Mouse (Mus musculus) spleen, postnatal 14 days (tissue): ENCODE results near the gene 2310007B03Rik.

Experiments
- DNase-seq, 2 experiments: peaks; one replicate each; pipeline ENCODE4 v3.0.0; 2021 to 2022; ENCODE audit warnings: low spot score in 2 of 2

The 2310007B03Rik gene

DNA sequence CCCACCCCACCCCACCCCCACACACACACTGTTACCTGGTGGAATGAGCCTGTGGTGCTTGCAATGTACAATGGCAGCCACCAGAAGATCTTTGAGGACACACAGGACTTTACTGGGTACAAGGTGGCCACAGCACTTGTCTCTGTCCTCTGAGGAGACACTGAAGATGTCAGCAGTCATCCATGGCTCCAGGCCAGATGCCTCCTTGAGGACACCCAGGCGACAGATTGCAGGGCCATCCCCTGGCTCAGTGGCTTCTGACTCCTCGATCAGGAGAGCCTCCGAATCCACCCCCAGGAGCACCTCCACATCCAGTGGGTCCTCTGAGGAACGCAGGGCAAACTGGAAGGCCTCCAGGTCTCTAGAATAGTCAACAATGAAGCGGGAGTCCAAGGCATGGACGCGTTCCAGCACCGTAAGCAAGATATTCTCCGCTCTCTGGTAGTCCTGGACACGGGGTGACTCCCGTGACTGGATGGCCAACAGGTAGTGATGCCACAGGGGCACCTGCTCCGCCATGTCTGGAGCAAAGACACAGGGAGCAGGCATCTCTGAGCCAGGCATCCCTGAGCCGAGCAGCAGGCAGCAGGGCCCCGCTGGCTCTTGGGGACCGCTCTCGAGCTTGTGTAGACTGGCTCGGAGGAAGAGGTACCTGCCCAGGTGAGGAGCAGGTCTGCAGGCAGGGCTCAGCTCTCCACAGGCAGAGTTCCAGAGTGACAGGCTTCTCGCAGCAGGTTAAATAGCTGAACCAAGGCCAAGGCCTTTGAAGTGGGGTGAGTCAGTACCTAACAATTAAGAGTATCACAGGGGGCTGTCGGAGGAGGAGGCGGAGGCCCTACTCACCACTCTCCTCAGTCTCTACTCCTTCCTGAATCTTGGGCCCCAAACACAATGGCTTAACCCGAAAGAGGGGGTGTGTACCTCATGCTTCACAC lies 915 bp downstream of the 2310007B03Rik start:
- DNase-seq: no peak

DNA sequence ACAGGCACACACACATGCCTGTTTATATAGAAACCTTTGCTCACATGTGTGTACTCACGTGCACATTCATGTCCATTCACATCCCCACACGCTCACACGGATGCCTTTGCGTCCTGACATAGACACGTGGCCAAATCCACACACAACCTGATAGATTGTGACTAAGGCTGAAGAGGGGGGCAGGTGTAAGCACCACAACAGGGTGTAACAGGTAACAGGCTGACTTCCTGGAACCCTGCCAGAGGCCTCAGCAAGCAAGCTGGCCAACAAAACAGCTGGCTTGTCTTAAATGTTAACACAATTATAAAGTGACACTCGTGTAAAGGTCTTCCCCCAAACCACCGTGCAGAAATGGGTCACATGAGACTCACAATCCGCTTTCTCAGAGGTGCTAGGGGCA lies 1.8 kb downstream of the 2310007B03Rik start:
- no peak for DNase-seq

DNA sequence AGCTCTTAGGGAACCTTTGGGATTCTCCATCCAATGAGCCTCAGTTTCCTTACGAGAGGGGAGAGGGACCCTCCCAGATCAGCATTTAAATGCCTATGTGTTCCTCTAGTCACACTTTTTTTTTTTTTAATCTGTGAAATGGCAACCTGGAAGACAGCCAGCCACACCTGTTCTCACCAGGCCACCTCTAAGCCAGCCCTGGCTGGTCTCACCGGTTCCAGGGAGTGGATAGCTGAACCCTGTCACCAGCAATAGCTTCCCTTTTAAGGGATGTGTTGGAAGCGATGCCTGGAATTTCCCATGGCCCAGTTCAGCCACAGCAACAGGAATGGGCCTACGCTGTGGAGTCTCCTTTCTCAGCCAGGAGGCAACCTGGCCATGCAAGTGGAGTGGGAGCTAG lies 3.2 kb downstream of the 2310007B03Rik start:
- no peak for DNase-seq

DNA sequence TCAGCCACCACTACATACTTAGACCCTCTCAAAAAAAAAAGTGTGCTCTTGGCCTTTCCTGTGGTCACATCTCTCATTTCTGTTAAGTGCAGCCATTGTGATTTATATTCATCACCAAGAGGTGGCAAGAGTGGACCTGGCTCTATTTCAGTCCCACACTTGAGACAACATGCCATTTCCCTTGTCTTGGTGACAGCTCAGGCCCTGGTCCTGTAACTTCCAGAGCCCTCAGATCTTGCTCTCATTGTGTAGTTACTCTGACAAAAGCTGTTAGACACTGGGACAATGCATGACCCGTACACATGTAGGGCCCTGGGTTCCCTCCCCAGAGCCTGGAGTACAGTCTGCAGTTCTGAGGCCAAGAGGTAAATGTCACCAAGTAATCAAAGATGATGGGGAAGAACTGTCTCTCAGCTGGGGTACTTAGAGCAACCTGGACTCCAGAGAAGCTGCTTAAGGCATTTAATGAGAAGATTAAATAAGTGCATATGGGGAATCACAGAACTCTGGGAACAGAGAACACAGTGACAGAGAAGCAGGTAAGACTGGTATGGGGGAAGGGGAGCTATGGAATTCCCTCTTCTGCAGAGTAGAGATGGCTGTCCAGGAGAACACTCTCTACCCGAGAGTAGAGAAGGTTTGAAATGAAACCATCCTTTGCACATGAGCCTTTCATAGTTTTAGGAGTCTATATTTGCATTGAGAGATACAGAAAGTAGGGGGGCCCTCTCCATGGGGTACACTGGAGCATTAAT lies 9.7 kb downstream of the 2310007B03Rik start:
- DNase-seq: no peak

DNA sequence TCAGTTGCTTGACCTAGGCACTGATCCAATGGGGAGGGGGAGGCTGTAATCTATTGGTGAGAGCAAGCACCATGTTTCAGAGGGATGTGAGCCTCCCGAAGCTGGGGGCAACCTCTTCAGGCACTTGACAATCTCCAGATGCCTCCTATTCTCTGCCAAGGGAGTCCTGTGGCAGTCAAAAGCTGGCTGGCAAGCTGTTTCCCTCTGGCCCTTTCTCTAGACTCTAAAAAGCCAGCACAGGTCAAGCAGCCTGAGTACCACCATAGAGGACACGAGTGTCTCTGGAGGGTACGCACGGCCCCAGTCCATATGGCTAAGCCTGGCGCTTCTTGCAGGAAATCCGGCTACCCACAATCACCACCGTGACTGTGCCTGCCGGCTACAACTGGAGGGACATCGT lies 16.6 kb downstream of the 2310007B03Rik start:
- DNase-seq: no peak

DNA sequence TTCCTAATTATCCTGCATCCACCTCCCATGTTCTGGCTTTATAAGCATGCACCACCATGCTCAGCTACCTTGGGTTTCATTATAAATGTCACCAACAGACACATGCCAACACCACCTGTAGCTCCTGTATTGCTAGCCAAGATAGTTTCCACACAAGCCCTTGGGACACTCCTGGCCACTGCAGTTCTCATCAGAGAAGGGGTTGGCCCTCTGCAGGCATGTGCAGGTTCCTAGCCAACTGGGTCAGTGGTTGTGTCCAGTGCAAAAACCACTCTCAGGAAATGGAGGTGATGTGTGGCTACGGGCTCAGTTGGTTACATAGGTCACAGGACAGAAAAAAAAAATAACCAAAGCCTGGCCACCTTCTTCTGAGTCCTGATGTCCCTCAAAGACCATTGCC lies 17.9 kb downstream of the 2310007B03Rik start:
- no peak for DNase-seq

DNA sequence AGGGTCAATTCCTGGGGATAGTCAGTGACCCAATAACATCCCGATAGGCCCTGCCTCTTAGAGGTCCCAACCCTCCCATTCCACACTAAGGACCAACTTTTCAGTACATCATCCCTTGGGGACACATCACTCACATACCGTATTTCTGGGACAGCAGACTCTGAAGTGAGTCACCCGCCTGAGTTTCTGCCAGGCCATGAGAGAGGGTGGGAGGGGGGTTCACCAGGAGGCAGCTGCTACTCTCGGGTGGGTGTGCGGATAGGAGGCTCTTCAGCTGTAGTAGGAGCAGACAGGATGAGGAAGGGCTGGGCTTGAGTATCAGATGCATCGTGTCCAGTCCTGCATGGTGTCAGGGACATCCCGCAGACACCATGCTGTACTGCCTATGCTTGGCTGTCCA lies 21.0 kb downstream of the 2310007B03Rik start:
- DNase-seq: no peak

DNA sequence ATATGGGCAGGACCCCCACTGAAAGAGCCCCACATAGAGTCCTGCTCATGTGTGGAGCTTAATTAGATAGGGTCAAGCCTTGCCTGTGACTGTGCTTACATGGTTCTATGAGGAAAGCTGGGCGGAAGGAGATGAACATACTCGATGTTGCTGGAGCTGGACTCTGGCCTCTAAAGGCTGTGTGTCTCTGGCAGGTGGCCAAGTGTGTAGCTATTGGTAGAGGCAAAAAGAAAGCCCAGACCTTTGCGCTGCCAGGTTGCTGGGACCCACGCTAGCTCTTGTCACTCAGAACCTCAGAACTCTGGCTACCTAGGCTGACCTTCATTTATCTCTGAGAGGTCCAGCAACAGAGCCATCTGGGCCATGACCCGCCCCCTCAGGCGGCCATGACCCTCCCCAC lies 22.2 kb downstream of the 2310007B03Rik start:
- no peak for DNase-seq

DNA sequence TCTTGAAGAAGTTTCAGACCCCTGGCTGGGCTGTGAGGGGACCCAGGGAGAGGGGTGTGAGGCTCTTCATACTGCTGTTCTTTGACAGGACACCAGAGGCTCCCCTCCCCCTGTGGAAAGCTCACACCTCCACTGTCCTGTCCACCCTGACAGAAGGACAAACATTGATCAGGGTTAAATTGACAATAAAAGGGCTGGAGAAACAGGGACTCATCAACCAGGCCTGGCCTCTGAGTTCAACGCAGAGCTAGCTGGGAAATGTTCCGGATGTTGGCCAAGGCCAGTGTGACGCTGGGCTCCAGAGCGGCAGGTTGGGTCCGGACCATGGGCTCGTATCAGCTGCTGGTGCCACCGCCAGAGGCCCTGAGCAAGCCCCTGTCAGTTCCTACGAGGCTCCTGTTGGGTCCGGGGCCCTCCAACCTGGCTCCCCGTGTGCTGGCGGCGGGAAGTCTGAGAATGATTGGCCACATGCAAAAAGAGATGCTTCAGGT lies 25.7 kb downstream of the 2310007B03Rik start, which contains the start of gene Agxt:
Agxt (plus strand) TSS at position 205 of the 491 bp plus-strand sequence.
- DNase-seq: no peak

DNA sequence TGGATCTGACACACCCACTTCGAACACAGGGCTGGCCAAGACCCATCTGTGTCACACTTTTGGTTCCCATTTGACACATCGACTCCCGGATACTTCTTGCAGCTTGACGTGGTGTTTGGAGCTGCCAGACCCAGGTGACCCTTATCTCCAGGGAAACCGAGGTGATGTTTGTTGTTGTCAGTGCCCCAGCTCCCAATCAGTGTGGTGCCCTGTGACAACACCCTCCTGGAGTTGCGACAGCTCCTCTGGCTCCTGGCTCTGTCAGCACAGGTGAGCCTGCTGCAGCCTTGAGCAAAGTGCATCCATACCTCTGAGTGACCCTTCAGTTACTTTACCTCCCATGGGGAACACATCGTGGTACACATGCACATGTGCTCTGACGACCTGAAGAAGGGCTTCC lies 28.1 kb downstream of the 2310007B03Rik start:
- no peak for DNase-seq

DNA sequence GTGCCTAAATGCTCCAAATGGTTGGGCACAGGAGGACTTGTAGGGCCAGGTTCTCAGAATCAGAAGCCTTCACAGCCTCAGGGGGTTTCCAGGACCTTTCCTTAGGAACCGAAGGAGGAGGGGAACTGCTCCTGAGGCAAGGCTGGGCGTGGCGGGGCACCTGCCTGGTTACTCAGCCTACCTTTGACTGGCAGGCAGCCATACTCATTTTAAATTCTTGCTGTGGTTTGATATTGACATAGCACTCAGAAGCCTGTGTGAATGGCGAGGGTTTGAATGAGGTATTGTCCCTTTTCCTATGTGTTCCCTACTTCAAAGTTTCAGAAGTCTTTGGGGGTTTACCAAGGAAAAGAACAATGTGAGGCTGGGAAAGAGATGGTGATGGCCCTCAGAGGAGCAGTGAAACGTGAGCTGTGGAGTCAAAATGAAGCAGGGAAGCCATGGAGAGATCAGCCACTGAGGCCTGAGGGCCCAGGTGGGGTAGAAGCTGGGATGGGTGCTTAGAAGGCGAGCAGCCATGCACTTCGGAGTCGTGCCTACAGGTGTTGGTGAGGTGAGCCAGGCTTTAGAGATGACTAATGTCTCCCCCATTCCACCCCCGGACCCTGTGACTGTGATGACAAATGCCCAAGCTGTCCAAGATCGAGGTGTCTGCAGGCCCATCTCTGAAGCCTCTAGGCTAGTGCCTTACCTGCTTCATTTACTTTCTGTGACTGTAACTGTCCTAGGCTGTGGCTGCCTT lies 30.3 kb downstream of the 2310007B03Rik start:
- DNase-seq: no peak

DNA sequence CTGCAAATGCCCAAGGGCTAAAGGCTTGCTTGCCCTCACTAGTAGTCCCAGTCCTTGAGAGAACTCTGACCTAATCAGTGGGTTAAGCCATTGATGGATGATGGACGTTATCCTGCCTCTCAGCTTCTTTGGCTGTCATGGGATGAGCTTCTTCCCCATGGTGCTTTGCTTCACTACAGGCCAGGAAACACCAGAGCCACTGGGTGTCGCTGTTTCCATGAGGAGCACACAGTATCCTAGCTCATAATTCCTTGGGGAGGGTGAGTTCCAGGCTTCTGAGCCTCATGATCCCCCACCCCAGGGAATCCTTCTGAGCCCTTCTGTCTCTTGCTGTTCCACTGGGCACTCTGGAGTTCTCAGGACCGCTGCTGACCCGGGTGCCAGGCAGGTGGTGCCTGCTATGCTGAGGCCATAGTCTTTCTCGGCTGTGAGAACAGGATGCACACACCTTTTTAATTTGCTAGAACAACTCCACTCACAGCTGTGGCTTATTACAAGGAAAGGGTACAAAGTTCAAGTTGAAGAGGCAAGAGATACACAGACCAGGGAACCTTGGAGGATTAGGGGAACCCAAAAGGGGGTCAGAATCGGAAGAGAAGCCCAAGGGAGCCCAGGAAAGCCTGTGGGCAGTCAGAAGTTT lies 31.9 kb downstream of the 2310007B03Rik start:
- no peak for DNase-seq

DNA sequence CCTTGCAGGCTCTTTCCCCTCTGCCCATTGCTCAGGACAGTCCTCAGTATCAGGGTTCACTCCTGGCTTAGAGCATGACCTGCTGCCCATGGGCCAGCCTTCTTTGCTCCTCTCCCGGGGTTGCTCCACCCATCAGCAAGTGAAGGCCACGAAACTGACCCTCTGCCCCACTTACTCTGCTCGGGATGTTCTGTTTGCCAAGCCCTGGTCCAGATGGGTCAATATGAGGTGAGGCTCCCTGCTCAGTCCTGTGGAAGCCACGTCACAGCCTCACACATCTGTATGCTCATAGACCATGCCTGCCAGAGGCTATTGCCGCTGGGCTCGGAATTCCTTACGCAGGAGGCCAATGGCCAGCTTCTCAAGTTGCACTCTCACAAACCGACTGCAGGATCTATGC lies 32.5 kb downstream of the 2310007B03Rik start:
- no peak for DNase-seq

DNA sequence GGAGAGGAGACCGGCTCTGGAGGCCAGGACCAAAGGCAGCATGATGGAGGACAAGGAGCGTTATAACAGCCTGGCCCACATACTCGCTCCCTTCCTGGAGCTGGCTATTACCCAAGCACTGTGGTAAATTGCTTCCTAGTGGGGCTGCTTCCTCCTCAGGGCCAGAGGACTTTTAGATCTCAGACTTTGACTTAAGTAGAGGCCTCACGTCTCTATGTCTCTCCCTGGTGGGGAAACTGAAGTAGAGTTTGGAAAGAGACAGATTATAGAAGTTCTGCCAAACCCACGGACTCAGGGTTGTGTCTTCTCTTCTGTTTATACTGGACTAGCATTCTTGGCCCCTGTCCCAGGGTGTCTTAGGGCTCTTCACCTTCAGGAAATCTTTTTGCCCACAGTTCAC lies 35.5 kb downstream of the 2310007B03Rik start:
- DNase-seq: no peak

DNA sequence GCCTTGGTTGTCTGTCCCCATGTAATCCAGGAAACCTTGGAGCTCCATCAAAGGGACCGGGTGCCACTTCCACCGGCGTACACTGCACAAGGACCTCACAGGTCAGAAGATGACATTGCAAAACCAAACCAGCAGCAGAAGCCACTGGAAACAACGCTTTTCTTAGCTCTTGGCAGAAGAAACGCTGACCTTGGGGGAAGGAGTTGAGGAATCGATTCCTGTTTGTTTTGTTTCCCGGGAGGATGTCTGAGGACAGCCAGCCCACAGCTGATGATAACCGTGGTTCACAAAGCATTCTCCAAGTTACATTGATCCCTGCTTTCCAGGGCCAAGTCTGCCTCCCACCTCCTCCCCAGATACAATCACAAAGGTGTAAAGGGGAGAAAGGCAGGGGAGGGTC lies 36.7 kb downstream of the 2310007B03Rik start:
- no peak for DNase-seq

DNA sequence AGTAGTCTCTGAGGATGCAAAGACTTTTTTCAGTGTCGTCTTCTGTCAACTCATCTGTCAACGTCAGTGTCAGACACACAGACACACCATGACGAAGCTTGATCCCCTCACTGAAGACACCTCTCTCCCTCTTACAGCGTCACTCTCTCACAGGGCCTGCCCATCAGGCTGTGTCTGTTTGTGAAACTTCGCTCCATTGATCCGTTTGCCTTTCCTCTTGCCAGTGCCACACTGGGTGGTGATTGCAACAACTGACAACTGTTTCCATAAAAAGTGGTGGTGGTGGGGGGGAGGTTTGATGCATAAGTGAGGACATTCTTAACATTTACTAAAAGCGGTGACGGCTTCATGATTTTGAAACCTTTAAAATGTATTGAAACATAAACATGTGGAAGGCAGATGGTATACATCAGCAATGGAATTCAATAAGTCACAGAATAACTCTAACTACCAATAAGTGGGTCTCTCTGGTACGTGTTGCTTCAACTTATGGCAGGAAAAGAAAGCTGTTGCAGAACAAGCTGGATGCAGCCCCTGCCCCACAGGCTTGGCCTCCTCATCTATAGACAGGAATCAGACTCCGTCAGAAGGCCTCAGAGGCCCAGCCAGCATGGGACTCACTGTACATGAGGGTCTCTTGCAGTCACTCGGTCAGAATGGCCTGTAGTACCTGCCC lies 37.4 kb downstream of the 2310007B03Rik start:
- no peak for DNase-seq

DNA sequence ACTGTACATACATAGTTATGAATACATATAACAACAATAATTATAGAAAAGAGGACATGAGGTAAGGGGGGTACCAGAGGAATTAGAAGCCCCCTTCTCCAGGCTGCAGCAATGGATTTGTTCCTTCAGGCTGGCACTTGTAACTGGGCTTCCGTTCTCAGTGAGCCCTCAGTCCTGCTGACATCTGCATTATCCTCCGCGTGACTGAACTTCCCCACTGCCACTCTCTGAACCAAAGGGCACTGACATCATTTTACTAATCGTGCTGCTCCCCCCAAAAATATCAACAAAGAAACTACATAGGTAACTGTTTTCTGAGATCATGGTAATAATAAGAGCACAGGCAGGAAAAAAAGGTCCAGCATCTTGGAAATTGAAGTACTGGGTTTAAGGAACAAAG lies 41.9 kb downstream of the 2310007B03Rik start:
- DNase-seq: no peak

DNA sequence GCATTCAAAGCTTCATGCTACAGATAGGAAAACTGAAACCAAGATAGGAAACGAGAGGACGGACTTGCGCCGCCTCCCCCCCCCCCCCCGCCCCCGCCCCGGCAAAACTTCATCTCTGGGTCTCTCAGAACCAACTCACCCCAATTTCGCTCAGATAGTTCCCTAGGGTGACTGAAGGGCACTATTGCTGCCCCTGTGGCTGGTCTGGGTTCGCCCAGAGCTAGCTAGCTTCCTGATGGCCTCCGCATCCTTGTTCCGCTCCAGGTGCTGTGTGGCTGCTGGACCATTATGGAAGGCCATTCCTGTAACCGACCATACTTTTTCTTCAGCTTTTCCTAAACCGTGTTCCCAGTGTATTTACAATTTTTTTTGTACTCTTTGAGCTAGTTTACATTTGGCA lies 45.3 kb downstream of the 2310007B03Rik start:
- no peak for DNase-seq

DNA sequence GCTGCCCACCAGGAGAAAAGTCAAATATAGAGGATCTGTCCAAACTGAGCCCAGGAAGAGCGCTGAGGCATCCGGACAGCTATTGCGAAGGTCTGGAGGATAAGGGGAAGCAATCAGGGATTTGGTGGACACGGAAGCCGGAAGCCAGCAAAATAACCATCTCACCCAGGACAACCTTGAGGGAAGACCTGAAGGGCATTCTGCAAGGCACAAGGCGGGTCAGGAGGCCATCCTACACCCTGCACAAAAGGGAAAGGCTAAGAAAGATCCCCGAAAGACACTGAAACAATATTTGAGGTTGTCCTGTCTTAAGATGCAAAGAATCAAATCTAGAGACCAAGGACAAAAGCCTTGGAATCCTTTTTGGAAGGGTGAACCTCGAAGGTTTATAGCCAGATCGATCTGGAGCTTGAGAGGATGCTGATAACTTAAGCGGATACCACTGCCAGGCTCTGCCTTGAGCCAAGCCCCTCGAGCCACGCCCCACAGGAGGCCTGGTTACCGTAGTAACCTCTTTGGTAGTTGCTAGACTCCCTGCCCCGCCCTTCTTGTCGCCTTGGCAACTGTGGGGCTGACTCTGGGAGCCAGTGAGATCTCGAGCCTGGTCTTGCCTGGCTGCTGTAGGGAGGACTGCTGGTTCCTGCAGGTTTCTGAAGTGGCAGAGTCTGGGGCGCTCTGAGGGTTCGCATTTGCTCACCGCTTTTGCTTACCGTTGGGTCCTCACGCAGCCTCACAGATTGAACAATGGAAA lies 45.9 kb downstream of the 2310007B03Rik start:
- DNase-seq: peak in 1 of 2 experiments; percentile 12

DNA sequence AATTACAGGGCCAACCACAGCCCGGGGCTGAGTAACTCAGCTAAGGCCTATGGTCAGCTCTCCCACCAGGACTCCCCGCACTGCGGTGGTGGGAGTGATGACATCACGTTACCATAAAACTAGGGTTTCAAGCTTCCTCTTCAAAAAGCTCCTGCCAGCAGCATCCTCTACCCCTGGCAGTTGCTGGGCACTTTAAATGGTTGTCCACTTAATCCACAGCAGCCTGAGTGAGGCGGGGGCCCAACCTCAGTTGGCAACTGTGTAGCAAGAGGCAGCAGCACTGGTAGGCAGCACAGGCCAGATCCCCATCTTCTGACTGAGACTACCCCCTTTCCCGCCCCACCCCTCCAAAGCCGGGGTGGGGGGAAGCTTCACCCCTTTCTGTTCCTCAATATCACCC lies 58.0 kb downstream of the 2310007B03Rik start:
- no peak for DNase-seq
